Mouse (Mus musculus): Measurements from ENCODE around the gene Meis1.

The Meis1 gene

DNA sequence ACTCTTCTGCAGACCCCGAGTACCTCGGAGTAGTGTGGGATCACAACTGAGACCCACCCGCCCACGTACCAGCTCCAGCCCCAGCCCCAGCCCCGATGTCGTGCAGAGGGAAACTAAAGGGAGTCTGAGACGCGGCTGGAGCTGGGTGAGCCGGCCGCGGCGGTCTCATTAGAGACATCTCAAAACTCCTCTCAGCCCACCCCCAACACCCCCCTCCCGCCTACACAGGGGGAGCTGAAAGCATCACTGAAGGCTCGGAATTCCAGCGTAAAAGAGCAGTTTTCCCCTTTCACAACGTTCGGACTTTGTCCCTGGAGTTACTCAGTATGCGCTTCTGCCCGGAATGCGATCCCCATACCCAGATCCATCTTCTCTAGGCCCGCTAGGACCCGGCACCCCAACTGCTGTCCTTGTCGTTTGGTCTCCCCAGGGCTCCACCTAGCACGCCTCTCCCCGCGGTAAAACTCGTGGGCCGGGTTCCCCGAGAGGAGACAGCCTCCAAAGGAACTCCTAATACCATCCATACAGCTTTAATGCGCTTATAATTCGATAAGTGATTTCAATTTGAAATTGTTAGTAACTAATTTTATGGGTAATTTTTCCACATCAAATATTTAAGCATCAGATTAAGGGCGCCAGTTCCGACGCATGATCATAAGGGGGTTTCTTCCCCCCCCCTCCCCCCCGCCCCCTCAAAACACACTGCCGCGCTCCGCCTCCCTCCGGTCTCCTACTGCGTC, 141.7 kb downstream of the Meis1 start:
- peak; percentile 45 for DNase-seq (ENCODE audit: low read depth, low spot score)

DNA sequence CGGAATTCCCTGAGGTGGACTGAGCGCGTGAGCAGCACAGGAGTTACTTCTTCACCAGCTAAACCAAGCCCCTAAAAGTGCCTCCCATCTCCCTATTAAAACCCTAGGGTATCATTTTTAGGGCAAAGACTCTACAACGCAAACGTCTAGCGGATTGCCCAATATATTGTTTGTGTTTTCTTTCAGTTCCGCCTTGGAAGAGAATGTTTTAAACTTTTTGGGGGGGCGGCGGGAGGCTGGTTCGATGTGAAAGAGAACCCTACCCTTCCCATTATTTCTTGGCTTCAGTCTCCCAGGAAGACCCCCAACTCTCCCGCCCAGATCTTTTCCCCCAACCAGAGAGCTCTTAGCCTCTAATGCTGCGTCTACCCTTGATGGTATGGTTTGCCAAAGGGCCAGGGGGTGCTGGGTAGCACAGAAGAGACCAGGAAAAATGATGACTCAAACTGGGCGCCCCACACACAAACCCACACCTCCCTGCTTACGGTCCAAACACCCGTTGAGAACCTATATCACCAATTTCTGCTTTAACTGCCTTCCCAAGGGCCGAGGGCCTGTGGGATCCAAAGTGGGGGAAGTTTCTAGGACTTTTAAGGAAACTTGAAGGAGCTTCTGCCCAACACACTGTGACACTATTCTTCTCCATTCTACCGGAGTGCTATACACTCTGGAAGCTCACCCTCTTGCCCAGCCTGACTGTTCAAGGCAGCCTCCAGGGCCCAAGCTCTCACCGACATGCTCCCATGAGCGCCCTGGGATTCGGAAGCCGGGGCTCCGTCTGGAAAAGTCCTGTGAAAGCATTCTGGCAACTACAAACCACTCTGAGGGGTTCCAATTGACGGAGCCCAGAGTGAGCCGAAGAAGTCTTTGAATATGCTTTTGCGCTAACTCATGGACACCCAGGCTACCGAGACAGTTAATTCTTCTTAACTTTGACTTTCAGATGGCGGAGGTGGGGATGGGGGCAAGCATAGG, 142.6 kb downstream of the Meis1 start:
- DNase-seq (ENCODE audit: low read depth, low spot score): peak; percentile 41

DNA sequence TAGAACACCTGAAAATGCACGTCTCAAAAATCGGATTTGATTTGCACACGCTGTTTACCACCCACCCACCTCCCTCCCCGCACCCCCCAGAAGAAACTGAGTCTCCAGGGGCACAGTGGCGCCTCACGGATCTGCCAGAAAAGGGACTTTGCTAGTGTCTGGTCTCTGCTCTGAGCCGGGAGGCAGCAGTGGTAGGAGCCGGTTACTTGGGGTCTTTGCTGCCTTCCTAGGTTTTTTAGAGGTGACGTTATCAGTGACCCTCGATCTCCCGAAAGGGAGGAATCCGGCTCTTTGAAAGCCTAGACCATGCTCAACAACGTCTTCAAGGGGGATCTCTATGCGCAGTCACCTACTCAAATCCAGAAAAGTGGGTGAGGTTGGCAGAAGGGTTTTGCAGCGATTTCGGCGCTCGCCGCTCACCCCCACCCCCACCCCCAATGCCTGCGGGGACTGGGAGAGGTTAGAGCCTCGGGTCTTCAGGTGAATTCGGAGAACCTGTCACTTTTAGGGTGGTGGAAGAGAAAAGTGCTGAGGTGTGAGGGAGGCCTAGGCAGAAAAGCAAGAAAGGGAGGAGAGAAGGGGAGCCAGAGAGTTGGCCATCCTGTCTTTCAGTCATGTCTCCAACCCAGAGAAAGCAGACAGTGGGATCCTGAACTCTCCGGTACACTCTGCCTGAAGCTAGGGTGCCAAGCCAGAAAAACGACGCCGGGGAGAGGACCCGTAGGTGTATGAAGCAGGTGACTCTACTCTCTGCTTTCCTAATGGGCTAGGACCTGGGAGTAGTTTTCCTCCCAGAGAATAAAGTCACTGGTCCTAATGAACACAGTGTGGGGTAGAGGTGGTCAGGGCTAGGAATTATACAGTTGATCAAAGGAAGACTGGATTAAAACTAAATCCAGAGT, 143.5 kb downstream of the Meis1 start:
- peak; percentile 22 for DNase-seq (ENCODE audit: low read depth, low spot score)

DNA sequence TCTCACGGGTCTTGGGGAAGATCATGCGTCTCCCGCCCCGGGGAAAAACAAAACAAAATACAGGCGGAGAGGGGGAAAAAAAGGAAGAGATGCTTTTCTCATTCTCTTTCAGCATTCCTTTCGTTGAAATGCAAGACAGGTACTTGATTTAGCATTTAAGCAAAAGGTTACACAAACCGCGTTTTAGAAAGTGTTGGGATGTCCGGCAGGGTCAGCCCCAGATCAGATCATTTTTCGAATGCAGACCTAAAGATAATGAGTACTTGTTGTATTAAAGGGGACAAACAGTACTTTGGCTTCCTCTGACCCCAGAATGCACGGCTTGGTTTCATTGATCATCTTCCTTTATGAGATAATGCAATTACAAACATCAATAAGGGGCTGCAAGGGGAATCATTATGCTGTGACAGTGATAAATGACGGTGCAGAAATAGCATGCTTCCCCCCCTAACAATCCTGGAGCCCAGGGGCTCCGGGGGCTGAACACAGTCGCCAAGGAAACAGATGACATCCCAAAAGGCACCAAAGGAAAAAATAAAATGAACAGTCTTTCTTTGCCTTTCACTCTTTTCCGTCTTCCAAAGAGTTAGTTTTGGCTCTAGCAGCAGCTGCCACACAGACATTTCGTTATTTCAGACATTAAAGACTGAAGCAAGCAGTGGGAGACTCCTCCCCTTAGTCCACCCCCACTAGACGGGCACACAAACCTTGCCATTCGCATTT, 144.3 kb downstream of the Meis1 start:
- DNase-seq (ENCODE audit: low read depth, low spot score): peak; percentile 10

DNA sequence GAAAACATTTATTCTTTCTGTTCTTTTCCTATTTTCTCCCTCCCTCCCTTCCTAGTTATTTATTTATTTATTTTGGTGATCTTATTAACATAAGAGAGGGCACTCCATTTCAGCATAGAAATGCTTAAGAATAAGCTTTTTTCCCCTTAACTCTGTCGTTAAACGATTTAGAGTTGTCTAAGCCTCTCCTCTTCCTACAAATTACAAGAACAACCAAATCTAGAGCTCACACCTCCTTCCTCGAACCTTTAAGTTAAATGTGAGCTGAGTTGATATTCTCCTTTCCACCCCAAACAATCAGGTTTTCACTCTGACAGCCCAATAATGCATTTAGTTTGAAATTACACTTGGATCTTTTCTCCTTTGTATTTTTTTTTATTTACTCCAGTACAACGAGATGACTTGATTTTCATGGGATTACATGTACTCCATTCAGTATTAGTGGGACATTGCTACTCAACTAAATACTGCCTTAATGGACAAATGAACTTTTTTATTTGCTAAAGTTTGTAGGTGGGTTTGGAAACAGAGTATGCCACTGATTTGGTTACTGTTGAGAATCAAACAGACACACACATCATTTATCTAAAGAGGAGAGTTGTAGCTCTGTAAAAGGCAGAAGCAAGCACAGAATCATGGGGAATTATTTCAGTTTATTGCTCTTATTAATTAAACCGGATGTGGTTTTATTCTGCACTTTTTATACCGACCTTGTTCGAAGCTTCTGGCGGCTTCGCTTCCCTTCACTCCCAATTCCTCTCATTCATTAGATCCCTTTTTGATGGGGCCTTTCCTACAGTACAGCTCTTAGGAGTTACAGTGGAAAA, 145.1 kb downstream of the Meis1 start:
- no peak for DNase-seq (ENCODE audit: low read depth, low spot score)

DNA sequence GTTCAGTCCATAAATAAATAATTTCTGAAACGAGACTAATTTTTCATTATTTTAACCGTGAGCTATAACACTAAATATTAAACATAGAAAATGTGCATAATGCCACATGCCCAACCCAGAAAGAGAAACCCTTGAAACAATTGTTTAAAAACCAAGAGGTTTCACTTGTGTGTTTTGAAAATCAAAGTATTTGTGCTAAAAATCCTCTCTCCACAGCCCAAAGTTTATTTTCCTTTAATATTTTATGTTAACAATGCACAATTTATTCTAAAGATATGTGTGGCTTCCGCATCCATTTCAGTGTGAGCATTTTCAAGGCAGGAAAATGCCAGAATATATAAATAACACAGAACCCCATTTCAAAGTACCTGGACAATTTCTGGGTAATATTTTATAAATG, 146.0 kb downstream of the Meis1 start:
- DNase-seq (ENCODE audit: low read depth, low spot score): no peak

DNA sequence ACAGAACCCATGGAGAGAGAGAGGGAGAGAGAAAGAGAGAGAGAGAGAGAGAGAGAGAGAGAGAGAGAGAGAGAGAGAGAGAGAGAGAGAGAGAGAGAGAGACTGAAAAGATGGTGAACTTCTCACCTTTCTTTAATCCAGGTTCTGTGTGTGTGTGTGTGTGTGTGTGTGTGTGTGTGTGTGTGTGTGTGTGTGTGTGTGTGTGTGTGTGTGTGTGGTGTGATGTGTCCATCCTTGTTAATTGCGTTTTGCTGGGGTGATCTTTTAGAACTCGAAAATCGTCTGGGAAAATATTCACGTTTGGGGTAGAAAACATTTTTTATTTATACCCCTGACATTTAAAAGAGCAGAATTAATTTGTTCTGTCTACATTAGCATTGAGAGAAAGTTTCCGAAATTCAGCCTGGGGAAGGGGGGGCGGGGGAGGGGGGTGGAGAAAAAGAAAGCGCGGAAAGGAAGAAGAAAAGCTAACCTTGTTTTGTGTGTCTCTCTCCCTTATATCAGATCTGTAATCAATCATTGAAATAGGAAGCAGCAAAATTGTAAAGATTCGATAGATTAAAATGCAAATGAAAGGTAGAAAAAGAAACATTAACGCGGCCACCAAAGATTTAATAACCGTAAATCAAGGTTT, 146.6 kb downstream of the Meis1 start:
- DNase-seq (ENCODE audit: low read depth, low spot score): no peak

DNA sequence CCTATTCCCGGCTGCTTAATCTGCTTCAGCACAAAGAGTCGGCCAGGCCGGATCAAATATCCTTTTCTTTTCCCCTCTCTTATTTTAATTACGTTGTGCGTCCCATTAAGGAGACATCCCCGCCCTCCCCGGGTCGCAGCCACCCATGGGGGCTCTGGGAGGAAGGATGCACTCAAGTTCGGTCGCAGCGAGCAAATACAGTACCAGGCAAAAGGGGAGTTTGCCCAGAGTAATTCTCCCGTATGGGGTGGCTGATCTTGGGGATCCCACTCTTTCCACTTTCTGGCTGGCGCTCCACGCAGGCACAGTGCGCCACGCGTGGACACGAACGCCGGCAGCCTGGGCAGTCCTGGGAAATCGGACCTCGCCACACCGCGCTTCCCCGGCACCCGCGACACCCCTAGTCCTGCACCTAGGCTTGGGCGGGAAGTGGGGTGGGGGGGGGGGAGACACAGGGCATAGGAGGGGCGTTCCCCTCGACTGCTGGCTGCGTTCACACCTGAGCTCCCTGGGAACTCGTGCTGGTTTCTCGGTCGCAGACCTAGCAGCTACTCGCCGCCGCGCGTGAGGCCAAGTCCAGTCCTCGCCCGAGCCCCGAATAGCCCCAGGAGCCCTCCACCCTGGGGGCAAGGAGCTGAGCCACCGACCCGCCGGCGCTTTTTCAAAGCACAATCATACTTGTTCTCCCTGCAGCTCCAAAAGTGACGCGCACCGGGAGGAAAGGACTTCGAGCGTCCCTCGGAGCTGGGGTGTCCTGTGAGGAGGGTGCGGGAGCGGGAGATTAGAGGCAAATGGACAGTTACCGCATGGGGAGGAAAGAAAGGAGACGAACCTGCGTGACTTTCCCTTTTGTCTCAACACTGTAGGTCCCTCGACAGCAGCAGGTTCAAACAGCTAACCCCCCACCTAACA, 147.4 kb downstream of the Meis1 start:
- DNase-seq (ENCODE audit: low read depth, low spot score): peak; percentile 38

DNA sequence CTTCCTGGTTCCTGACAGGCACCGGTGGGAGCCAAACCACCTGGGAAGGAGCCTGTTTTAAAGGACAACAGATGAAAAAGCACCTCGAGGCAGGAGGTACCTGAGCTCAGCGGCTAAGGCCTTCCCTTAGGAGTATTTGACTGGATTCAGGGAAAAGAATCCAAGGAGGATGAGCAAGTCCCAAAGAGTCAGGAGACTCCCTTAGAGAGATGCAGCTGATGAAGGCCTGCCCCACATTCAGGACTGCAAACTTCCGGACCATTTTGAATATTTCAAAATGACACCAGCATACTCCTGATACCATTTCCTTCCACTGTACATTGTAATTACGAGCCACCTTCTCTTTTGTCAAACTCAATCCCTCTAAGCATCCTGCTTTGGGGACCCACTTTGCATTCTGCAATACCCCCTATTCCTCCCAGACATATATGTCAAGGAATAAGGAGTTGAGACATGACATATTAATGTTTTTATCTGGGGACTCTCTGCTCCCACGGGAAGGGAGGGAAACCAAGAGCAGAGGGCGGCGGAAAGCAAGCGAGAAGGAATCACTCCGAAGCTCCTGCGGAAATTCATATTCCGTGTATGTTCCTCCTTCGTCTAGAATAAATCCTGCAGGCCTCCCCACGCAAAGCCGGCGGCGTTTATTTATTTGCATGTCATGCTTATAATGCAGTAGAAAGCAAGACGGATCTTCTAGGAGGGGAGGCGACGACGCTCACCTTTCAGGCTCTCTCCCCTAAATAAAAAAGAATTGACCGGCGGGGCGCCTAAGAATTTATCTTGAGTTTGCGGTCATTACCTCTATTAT, 148.5 kb downstream of the Meis1 start:
- peak; percentile 3 for DNase-seq (ENCODE audit: low read depth, low spot score)

DNA sequence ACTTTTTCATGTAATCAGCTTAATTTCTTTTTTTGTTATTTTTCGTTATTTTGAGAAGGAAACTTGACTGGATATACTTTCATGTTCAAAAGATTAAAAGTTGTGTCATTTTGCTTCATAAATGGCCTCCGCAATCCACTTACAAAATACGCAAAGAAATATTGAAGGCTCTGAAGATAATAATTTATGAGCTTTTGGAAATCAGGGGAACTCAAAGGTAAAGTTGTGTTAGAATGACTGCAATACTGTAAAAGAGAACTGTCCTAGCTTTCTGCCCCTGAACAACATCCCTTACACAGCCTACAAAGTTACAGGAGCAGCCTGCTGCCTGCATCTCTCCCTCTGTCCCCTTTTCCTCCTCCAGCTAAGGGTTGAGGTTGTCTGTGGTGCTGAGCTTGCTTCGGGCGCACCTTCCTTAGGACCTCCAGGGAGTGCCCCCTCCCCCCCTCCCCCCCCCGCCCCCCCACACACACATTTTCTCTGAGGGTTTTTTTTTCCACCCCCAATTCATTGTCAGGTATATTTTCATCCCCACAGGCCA, 149.3 kb downstream of the Meis1 start:
- DNase-seq (ENCODE audit: low read depth, low spot score): no peak

DNA sequence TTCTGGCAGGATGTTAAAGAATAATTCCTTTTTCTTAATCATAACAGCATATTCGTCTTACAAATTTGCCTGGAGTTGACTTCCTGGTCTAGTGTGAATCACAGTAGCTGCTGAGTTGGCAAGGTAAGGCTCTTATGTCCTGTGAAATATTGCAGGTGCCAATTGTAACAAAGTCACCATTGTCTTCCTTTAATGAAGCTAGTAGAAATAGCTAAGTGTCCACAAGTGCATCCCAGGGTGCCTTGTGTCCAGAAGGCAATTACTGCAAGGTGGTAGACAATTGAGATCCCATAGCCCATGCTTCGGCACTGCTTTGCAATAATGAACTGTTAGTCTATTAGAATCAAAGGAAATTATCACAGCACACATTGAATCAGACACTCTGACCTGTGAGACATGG, 151.1 kb downstream of the Meis1 start:
- DNase-seq (ENCODE audit: low read depth, low spot score): no peak

DNA sequence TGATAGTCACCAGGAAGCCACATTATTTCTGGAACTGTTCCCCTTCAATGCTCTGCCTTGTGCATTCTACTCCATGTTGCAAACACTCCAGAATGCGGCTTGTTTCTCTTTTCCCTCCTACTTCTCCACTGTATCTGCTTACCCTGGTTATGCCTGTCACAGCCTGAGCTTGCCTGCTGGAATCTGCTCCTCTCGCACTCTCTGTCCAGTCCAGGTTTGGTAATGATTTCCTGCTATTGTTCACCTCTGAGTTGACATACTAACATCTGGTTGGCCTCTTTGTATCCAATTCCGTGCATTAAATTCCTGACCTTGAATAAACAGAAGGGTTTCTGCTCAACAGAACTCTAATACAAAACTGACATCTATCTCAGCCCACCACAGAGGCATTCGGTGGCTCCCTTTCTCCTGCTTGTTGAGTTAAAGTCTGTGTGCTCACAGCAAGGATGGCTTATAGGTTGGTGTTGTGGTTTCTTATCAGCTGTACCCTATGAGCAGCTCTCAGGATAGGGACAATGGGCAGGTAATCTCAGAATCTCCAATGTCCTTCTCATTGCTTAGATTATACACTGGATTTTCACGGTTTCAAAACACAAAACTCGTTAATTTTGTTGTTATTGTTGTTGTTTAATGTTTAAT, 152.5 kb downstream of the Meis1 start:
- DNase-seq (ENCODE audit: low read depth, low spot score): no peak

DNA sequence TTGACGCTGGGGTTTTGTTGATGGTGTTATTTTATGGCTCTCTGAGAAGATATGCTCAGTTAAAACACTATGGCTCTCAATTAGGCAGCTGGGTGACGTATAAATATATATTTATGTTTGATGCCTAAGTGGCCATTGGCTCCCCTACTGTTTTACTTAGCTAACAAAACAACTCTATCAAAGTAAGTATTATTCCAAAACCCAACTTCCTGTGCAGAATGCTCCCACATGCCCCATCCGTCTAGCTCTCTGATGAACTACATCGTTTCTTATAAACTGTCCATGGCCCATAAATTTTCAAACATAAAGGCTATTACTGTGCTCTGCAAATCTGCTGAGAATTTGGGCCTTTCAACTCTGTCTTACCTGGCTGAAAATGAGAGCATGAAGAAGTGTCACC, 168.0 kb downstream of the Meis1 start:
- DNase-seq (ENCODE audit: low read depth, low spot score): no peak

DNA sequence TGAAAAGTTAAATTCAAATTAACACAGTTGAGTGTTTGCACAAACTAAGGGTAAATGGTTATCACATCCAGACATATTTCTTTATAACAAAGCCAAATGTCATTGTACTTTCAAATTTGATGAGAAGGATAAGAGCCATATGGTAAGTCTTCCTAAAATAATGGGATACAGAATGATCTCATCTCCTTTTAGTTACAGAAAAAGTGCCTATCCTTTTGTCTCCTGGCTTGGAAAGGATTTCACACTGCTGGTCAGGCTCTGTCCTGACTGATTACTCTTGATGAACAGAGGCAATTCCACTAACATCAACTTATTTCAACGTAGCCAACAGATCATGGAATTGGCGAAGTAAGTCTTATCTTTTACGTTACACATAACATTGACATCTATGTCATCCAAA, 171.1 kb downstream of the Meis1 start:
- DNase-seq (ENCODE audit: low read depth, low spot score): no peak

DNA sequence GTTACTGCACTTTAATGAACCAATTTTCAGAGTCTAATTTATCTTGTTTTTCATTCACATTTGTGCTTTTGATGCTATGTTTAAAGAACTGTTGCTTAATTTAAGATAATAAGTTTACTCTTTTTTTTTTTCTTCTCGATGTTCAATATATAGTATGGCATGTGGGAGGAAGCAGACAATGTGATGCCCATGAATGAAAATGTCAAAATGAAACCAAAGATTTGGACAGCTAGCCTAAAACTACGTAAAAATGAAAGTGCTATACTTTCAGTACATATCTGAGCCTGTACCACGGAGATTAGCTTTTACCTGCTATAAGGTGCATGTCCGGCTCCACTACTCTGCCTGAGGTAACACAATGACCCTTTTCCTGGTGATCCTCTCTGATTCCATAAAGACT, 172.3 kb downstream of the Meis1 start:
- no peak for DNase-seq (ENCODE audit: low read depth, low spot score)

DNA sequence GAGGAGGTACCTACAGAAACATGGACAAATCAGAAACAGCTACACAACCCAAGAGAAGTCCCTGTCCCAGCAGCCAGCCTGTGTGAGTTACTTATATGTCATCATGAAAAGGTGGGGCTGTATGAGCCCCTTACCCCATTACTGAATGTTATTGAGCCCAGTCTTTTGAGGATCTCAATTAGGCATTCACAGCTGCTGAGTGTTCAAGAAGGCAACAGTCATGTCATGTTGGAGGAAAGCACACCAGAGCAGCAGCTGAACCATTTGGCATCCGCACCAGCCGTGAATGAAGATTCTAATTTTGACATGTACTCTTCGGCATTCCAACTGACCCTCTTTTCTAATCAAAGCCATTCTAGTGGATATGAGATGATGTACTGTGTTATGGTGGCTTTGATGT, 172.9 kb downstream of the Meis1 start:
- no peak for DNase-seq (ENCODE audit: low read depth, low spot score)

DNA sequence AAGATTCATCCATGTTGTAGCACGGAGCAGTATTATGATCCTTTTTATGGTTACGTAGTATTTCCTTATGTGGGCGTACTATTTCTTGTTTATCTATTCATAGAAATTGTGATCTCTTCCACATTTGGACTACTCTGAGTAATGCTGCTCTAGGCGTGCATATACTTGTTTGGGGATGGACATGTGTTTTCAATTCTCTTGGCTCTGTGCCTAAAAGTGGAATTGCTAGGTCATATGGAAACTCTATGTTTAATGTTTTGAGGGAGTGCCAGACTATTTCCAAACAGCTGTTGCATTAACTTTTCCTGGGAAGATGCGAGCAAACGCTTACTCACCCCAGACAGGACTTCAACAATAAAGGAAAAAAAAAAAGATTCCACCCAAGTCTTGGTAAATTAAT, 173.3 kb downstream of the Meis1 start:
- DNase-seq (ENCODE audit: low read depth, low spot score): no peak

Data from R1 (cell line).